Comparison of ENCODE assay signal across 38 mouse cellular contexts in the genomic region with DNA sequence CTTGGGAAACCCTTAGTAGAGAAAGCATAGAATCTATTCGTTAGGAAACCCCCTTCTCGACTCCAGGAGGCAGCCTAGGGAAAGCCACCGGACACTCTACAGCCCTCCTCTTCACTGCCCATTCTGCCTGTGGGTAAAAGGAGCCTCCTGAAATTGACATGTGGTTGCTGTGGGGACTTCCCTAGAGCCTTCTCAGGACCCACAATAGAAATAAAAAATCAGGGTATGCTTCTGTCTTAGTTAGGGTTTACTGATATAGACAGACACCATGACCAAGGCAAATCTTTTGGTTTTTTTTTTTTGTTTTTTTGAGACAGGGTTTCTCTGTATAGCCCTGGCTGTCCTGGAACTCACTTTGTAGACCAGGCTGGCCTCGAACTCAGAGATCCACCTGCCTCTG. TPM values are rescaled to one million over a fixed set of nuclear protein-coding genes. Genes with fewer than 3 reads are reported as not detected.
"Had no signal": no experiment of that assay in that cellular context is flagged by ENCODE, and none has a peak within 500 bp of the region (broad histone marks: within the 10 kb centered on the region; RNA-seq: fewer than 3 reads in every experiment).

No protein-coding gene starts in this region.

- H3K9me3 ChIP-seq: heart, embryonic 12.5 days; heart, embryonic 13.5 days; heart, embryonic 15.5 days; hindbrain, embryonic 10.5 days; hindbrain, embryonic 12.5 days; hindbrain, embryonic 13.5 days; hindbrain, embryonic 15.5 days; intestine, embryonic 15.5 days; kidney, embryonic 15.5 days had no signal

- H3K27me3 ChIP-seq: heart, embryonic 12.5 days; heart, embryonic 13.5 days; heart, embryonic 15.5 days; intestine, embryonic 15.5 days had no signal

- H3K4me1 ChIP-seq: hindbrain, embryonic 10.5 days; hindbrain, embryonic 12.5 days; hindbrain, embryonic 13.5 days; hindbrain, embryonic 15.5 days; intestine, embryonic 15.5 days had no signal

- DNase-seq: heart, postnatal 10 days; heart, postnatal 14 days; heart, postnatal 36 days; heart, postnatal 4 days; kidney, adult 11 months; kidney, adult 18-20 months; kidney, adult 2 months; kidney, adult 8-10 months; kidney, adult 9 months; kidney, postnatal 10 days; kidney, postnatal 14 days; kidney, postnatal 25 days; kidney, postnatal 36 days; kidney, postnatal 4 days; layer of hippocampus, adult 9-11 months; layer of hippocampus, postnatal 36 days had no signal

- H3K4me3 ChIP-seq: heart, embryonic 12.5 days; heart, embryonic 13.5 days; heart, embryonic 15.5 days; hindbrain, embryonic 10.5 days; hindbrain, embryonic 12.5 days; hindbrain, embryonic 13.5 days; hindbrain, embryonic 15.5 days; intestine, embryonic 15.5 days; kidney, embryonic 15.5 days; layer of hippocampus, adult 2 months; left cerebral cortex, adult 2 months had no signal

- H3K9ac ChIP-seq: heart, embryonic 12.5 days; heart, embryonic 13.5 days; heart, embryonic 15.5 days; hindbrain, embryonic 12.5 days; hindbrain, embryonic 13.5 days; hindbrain, embryonic 14.5 days; hindbrain, embryonic 15.5 days; intestine, embryonic 15.5 days; kidney, embryonic 15.5 days had no signal

- ATAC-seq: hindbrain, embryonic 16.5 days; hindbrain, postnatal 0 days; inflammation-experienced regulatory T-cells, adult 6 months; intestine, embryonic 15.5 days; intestine, postnatal 0 days had no signal

- H3K27ac ChIP-seq: heart, embryonic 13.5 days; heart, embryonic 15.5 days; hindbrain, embryonic 10.5 days; hindbrain, embryonic 12.5 days; hindbrain, embryonic 13.5 days; hindbrain, embryonic 14.5 days; hindbrain, embryonic 15.5 days; hindbrain, postnatal 0 days; intestine, embryonic 15.5 days; kidney, embryonic 15.5 days; kidney, postnatal 0 days; layer of hippocampus, adult 2 months; left cerebral cortex, adult 2 months had no signal

- H3K4me2 ChIP-seq: heart, embryonic 12.5 days; heart, embryonic 13.5 days; heart, embryonic 15.5 days; hindbrain, embryonic 12.5 days; hindbrain, embryonic 13.5 days; hindbrain, embryonic 14.5 days; hindbrain, embryonic 15.5 days; intestine, embryonic 15.5 days; kidney, embryonic 15.5 days had no signal

- H3K36me3 ChIP-seq: heart, embryonic 12.5 days; heart, embryonic 13.5 days; heart, embryonic 15.5 days; hindbrain, embryonic 10.5 days; hindbrain, embryonic 12.5 days; hindbrain, embryonic 13.5 days; hindbrain, embryonic 15.5 days; intestine, embryonic 15.5 days; kidney, embryonic 15.5 days had no signal

RNA-seq across cellular contexts. Expression of gene Xirp1, which starts 27.3 kb away (rescaled TPM):
- total RNA-seq: hematopoietic stem cell, adult 5-6 weeks had no signal
- polyA plus RNA-seq: hindbrain, embryonic 11.5 days; hindbrain, embryonic 14.5 days; hindbrain, embryonic 15.5 days; hindbrain, embryonic 16.5 days; inflammation-experienced regulatory T-cells, adult 6 months; intestine, embryonic 14.5 days; kidney, embryonic 14.5 days had no signal

RNA-seq across cellular contexts. Expression of gene Ttc21a, which starts 58.7 kb away (rescaled TPM):
- total RNA-seq: heart, postnatal 10 days; heart, postnatal 25 days; heart, postnatal 36 days had no signal
- polyA plus RNA-seq: inflammation-experienced regulatory T-cells, adult 6 months; intestine, postnatal 0 days had no signal
